Mouse (Mus musculus) ES-Bruce4 (cell line): Measurements from ENCODE around the gene Gprc5b.

Experiments used
- CTCF ChIP-seq: IDR thresholded peaks from one replicate; pipeline ENCODE4 v1.8.1; 2011; ENCODE audit warnings: low read depth, low read length
- POLR2A ChIP-seq: IDR thresholded peaks from one replicate; pipeline ENCODE4 v1.8.1; 2011; ENCODE audit warnings: low read length; ENCODE audit not compliant: insufficient read depth

DNA sequence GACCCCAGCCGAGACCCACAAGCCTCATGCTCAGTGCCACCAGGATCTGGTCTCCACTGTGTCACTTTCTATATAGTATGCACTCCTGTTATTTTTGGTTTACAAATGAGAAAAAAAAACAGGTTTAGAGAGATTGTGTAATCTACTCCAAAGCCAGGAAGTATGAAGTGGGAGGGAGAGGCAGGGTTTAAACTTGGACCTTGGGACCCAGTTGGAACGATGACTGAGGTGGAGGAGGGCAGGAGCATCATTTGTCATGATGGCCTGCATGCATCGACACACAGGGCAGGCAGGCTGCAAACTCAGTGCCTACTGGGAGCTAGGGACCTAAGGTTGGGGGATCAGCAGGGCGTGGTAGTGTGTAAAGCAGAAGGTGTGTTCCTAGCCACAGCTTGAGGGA, 12.4 kb downstream of the Gprc5b start:
- TF ChIP-seq POLR2A (no peak), CTCF (no peak)
